Mouse (Mus musculus) adrenal gland, adult 8-10 months (tissue): ENCODE results near the gene Ank2. TPM values are rescaled to one million over a fixed set of nuclear protein-coding genes. Genes with fewer than 3 reads are reported as not detected.

Experiments used
- microRNA-seq, 2 experiments: library from miRNA; unstranded; fragments of <30 nt; microRNA quantifications; one replicate each; pipeline ENCODE4 v1.2.0; 2022
- total RNA-seq, 4 experiments: library from RNA; stranded (reverse); gene quantifications; 2 replicates each; pipeline ENCODE4 v1.2.4; 2022

Ank2 gene
- total RNA-seq, 4 experiments from 2014 or later = 42.5 to 55.4 (median 46.6) TPM

Small RNA genes lying within 50 kb of the gene (microRNA-seq; reads per million reads assigned to microRNA genes)
- gene Gm44494 = 0 reads per million in 2 experiments
- 2.1 to 76.9 reads per million in 2 experiments for gene Mir302a
- gene Mir302b = 1.8 to 73.5 reads per million in 2 experiments
- 0 to 13.7 reads per million in 2 experiments for gene Mir302c
- gene Mir302d = 1.4 to 62.0 reads per million in 2 experiments
- 0 reads per million in 2 experiments for gene Mir367

Other genes with a start within 250 kb of the Ank2 start
- gene Larp7, start 54.0 kb upstream of the Ank2 start, total RNA-seq = 10 to 100 TPM; 19.0 to 20.0 (median 19.5) TPM
- 1 to 10 TPM; 1.4 to 2.8 (median 2.0) TPM for gene Zgrf1, start 54.1 kb upstream of the Ank2 start, total RNA-seq
- gene Neurog2, start 133.8 kb upstream of the Ank2 start, total RNA-seq = not detected